Mouse (Mus musculus) embryonic facial prominence, embryonic 13.5 days (tissue): ENCODE results near the gene Spata45. TPM values are rescaled to one million over a fixed set of nuclear protein-coding genes. Genes with fewer than 3 reads are reported as not detected.

Source experiments
- ATAC-seq: fragments of 200-750 bp; cut with Nextera tagmentation; 2 replicates; pipeline ENCODE4 v1.8.0; 2017; ENCODE audit warnings: low read depth; ENCODE audit not compliant: insufficient number of reproducible peaks, insufficient read depth, low FRiP score, low TSS enrichment
- H3K27ac ChIP-seq: fragments of 300-500 bp; sonication (generic); 2 replicates; pipeline ENCODE4 v1.5.1; 2015; ENCODE audit warnings: moderate library complexity, mild to moderate bottlenecking, inconsistent platforms
- H3K27me3 ChIP-seq: fragments of 300-500 bp; sonication (generic); 2 replicates; pipeline ENCODE4 v1.6.1; 2015; ENCODE audit warnings: mild to moderate bottlenecking, inconsistent platforms
- H3K36me3 ChIP-seq: fragments of 300-500 bp; sonication (generic); 2 replicates; pipeline ENCODE4 v1.6.1; 2015; ENCODE audit warnings: mild to moderate bottlenecking, inconsistent platforms
- H3K4me1 ChIP-seq: fragments of 300-500 bp; sonication (generic); 2 replicates; pipeline ENCODE4 v1.6.1; 2015; ENCODE audit warnings: inconsistent platforms
- H3K4me2 ChIP-seq: fragments of 300-500 bp; sonication (generic); 2 replicates; pipeline ENCODE4 v1.6.1; 2015; ENCODE audit warnings: moderate library complexity, mild to moderate bottlenecking, inconsistent platforms
- H3K4me3 ChIP-seq: fragments of 300-500 bp; sonication (generic); 2 replicates; pipeline ENCODE4 v1.5.1; 2015; ENCODE audit warnings: mild to moderate bottlenecking, inconsistent platforms
- H3K9ac ChIP-seq: fragments of 300-500 bp; sonication (generic); 2 replicates; pipeline ENCODE4 v1.6.1; 2015; ENCODE audit warnings: mild to moderate bottlenecking, inconsistent platforms
- H3K9me3 ChIP-seq: fragments of 300-500 bp; sonication (generic); 2 replicates; pipeline ENCODE4 v1.6.1; 2016; ENCODE audit warnings: inconsistent platforms
- WGBS: fragments of 180-500 bp; shearing (Covaris S2); methylation state at CpG from one replicate; pipeline ENCODE4 v1.1.7; 2015; ENCODE audit warnings: mixed read lengths; 5-methylcytosine and 5-hydroxymethylcytosine counted together
- polyA plus RNA-seq: library from polyadenylated mRNA; unstranded; fragments of >200 nt; fragmentation: Nextera tagmentation; extraction: Ambion mirVana; gene quantifications from 2 replicates; pipeline ENCODE4 v1.2.1, GENCODE M21; 2015

Gene Spata45
- polyA plus RNA-seq, 1 experiment from 2014 or later = not detected

- Histone ChIP-seq H3K36me3 (peaks cover 48% of the 10 kb centered on the region), H3K9me3 (no peaks in the 10 kb centered on the region), H3K4me1 (peaks cover 21% of the 10 kb centered on the region), H3K27me3 (no peaks in the 10 kb centered on the region; the same call in 1 of the 2 replicates), H3K4me2 (no peak overlapping the region), H3K4me3 (no peak overlapping the region), H3K9ac (no peak overlapping the region), H3K27ac (no peak overlapping the region)
- ATAC-seq = no peak
- 81% methylated on average over 4 of the region's 4 CpGs for whole genome bisulfite sequencing
Observed at GRCm38 (mm10) chr1:191065188-191065587, 28.7 kb downstream of the Spata45 start.

- Histone ChIP-seq H3K4me3 (no peak overlapping the region), H3K36me3 (peaks cover 78% of the 10 kb centered on the region), H3K27ac (no peak overlapping the region), H3K27me3 (no peaks in the 10 kb centered on the region), H3K4me2 (no peak overlapping the region), H3K9ac (no peak overlapping the region), H3K4me1 (peaks cover 11% of the 10 kb centered on the region), H3K9me3 (no peaks in the 10 kb centered on the region)
- 84% methylated on average over 5 of the region's 5 CpGs for WGBS
- no peak for ATAC-seq
Observed at GRCm38 (mm10) chr1:191068377-191068776, 31.9 kb downstream of the Spata45 start.

DNA sequence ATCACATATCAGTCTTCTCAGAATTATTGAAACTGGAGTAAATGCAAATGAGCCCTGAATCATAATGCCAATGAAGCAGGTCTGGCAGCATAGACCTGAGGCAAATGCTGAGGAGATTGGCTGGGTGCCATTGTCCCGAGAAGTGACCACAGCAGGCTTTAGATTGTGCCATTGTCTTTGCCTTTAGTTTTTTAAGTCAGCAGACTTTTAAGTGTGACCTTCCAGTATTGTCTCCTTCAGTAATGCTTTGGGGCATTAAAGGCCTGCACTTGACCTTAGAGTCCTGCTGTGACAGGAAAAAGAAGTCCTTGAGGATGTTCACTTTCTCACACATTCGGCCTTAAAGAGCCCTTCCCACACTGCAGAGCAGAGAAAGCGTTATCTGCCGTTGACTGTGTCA, 33.8 kb downstream of the Spata45 start:
- Histone ChIP-seq H3K4me2 (no peak overlapping the region), H3K27ac (no peak overlapping the region), H3K9me3 (no peaks in the 10 kb centered on the region), H3K27me3 (no peaks in the 10 kb centered on the region), H3K36me3 (peaks cover 87% of the 10 kb centered on the region), H3K9ac (no peak overlapping the region), H3K4me3 (no peak overlapping the region), H3K4me1 (no peaks in the 10 kb centered on the region)
- 88% methylated on average over 4 of the region's 4 CpGs for WGBS
- no peak for ATAC-seq

DNA sequence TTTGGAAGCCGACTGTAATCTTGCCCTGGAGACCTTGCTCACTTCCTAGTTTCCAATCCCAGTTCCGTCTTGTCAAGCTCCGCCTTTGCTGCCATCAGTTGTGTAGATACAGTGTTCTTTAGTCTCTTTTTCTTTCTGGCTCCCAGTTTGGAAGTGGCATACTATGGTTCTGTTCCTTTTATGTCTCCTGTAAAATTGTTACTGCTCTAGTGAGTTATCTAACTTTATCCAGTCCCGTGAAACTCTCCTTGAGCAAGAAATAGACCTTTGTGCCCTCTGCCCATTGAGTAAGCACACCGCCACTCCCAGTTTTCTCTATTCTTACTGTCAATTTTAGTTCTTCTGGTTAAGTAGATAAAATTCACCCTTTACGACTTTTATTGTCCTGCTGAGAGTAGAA, 35.2 kb downstream of the Spata45 start:
- Histone ChIP-seq H3K27me3 (no peaks in the 10 kb centered on the region), H3K36me3 (peaks cover 77% of the 10 kb centered on the region), H3K4me1 (no peaks in the 10 kb centered on the region), H3K27ac (no peak overlapping the region), H3K4me2 (no peak overlapping the region), H3K9me3 (no peaks in the 10 kb centered on the region), H3K9ac (no peak overlapping the region), H3K4me3 (no peak overlapping the region)
- no peak for ATAC-seq
- WGBS = 90% methylated on average over 6 of the region's 6 CpGs

- Histone ChIP-seq H3K4me2 (no peak overlapping the region), H3K27ac (no peak overlapping the region), H3K4me3 (no peak overlapping the region), H3K9ac (no peak overlapping the region), H3K4me1 (no peaks in the 10 kb centered on the region), H3K27me3 (no peaks in the 10 kb centered on the region), H3K9me3 (no peaks in the 10 kb centered on the region), H3K36me3 (peaks cover 78% of the 10 kb centered on the region)
- 93% methylated on average over 16 of the region's 16 CpGs for WGBS
- no peak for ATAC-seq
Observed at GRCm38 (mm10) chr1:191072329-191072913, 36.0 kb downstream of the Spata45 start.

DNA sequence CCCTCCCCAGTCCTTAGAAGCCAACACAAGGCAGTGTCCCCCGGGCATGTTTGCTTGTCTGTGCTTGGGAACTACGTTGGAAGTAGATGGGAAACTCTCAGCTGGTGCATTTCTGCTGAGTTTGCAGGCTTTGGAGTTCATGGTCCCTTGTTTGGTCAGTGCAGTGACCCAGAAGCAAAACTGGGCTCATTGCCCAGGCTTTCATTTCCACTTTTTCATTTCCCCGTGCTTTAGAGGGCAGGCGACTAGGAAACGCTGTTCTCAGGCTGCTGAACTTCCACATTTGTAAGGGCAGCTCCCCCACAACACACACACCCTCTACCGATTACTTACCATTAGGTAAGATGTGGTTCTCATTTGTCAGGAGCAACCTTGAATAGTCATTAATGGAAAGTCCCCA, 36.6 kb downstream of the Spata45 start:
- Histone ChIP-seq H3K4me1 (no peaks in the 10 kb centered on the region), H3K9ac (no peak overlapping the region), H3K9me3 (no peaks in the 10 kb centered on the region), H3K27me3 (no peaks in the 10 kb centered on the region), H3K36me3 (peaks cover 79% of the 10 kb centered on the region), H3K27ac (no peak overlapping the region), H3K4me3 (no peak overlapping the region), H3K4me2 (no peak overlapping the region)
- 85% methylated on average over 6 of the region's 6 CpGs for WGBS
- ATAC-seq = no peak

GRCm38 (mm10) chr1:191073486-191073885, 37.0 kb downstream of the Spata45 start:
- Histone ChIP-seq H3K27ac (no peak overlapping the region), H3K9ac (no peak overlapping the region), H3K27me3 (no peaks in the 10 kb centered on the region), H3K4me1 (no peaks in the 10 kb centered on the region), H3K36me3 (peaks cover 79% of the 10 kb centered on the region), H3K9me3 (no peaks in the 10 kb centered on the region), H3K4me3 (no peak overlapping the region), H3K4me2 (no peak overlapping the region)
- 85% methylated on average over 4 of the region's 4 CpGs for WGBS
- no peak for ATAC-seq

- no peak overlapping the region for H3K4me2 ChIP-seq
- no peak for ATAC-seq
- peaks cover 74% of the 10 kb centered on the region for H3K36me3 ChIP-seq
- no peaks in the 10 kb centered on the region for H3K27me3 ChIP-seq
- H3K4me1 ChIP-seq = no peaks in the 10 kb centered on the region
- WGBS = 57% methylated on average over 10 of the region's 10 CpGs
- no peak overlapping the region for H3K9ac ChIP-seq
- H3K9me3 ChIP-seq = no peaks in the 10 kb centered on the region
- H3K4me3 ChIP-seq = no peak overlapping the region
- no peak overlapping the region for H3K27ac ChIP-seq
Observed at GRCm38 (mm10) chr1:191075199-191075883, 38.9 kb downstream of the Spata45 start.

DNA sequence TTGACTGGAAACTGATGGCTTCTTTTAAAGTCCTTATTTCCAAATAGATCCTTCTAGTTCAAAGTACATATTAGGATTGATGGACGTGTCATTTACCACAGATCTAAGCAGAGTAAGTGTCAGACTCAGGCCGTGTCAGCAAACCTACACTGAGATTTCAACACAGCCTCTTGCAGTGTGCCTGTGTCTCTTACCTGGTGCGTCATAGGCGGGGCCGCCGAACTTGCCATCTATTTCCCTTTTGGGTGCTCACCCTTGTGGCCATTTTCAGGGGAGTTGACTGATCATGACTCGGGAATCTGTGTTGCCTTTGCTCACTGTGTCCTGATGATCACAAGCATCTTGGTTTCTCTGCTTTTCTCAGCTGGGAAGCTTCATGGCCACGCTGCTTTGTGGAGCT, 46.8 kb downstream of the Spata45 start:
- no peak for ATAC-seq
- H3K36me3 ChIP-seq = peaks cover 60% of the 10 kb centered on the region

GRCm38 (mm10) chr1:191084951-191085559, 48.6 kb downstream of the Spata45 start:
- Histone ChIP-seq H3K9me3 (no peaks in the 10 kb centered on the region), H3K4me3 (no peak overlapping the region), H3K27ac (no peak overlapping the region), H3K4me2 (no peak overlapping the region), H3K36me3 (peaks cover 46% of the 10 kb centered on the region), H3K9ac (no peak overlapping the region), H3K4me1 (no peaks in the 10 kb centered on the region), H3K27me3 (no peaks in the 10 kb centered on the region)
- 72% methylated on average over 5 of the region's 5 CpGs for WGBS
- ATAC-seq = no peak

More for the DNA sequence above, 46.8 kb downstream of the Spata45 start:
- H3K9me3 ChIP-seq = no peaks in the 10 kb centered on the region
- H3K9ac ChIP-seq = no peak overlapping the region
- no peak overlapping the region for H3K4me3 ChIP-seq
- no peak overlapping the region for H3K4me2 ChIP-seq
- H3K4me1 ChIP-seq = no peaks in the 10 kb centered on the region
- H3K27me3 ChIP-seq = no peaks in the 10 kb centered on the region
- WGBS = 90% methylated on average over 8 of the region's 8 CpGs
- no peak overlapping the region for H3K27ac ChIP-seq

GRCm38 (mm10) chr1:191085597-191085996, 49.2 kb downstream of the Spata45 start:
- no peaks in the 10 kb centered on the region for H3K4me1 ChIP-seq
- no peak overlapping the region for H3K9ac ChIP-seq
- H3K27ac ChIP-seq = no peak overlapping the region
- H3K36me3 ChIP-seq = peaks cover 41% of the 10 kb centered on the region
- no peaks in the 10 kb centered on the region for H3K27me3 ChIP-seq
- no peaks in the 10 kb centered on the region for H3K9me3 ChIP-seq
- 83% methylated on average over 12 of the region's 12 CpGs for WGBS
- ATAC-seq = no peak
- no peak overlapping the region for H3K4me3 ChIP-seq
- no peak overlapping the region for H3K4me2 ChIP-seq

DNA sequence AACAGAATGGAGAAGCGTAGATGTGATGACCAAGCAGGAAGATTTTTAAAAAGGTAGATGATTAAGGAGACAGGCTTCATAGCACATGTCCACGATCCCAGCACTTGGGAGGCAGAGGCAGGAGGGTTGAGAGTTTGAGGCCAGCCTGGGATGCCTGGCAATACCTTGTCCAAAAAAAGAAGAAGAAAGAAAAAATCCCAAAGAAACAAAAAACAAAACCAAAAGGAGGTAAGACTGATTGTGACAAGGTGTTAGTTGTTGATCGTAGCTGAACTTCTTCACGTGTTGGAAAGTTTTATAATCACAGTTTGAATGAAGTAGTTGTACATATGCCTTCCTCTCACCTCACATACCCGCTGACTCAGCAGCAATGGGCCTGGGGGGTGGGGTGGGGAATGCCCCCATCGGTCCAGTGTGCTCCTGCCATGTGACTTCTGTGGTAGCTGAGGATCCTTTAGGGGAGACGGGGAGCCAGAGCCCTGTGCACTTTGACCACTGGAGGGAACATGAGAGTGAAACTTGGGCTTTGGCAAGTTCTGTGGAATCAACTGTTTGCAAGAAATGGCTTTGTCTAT, 50.0 kb downstream of the Spata45 start:
- 86% methylated on average over 7 of the region's 7 CpGs for WGBS
- H3K27ac ChIP-seq = no peak overlapping the region
- no peak overlapping the region for H3K4me2 ChIP-seq
- no peak for ATAC-seq
- H3K36me3 ChIP-seq = peaks cover 37% of the 10 kb centered on the region
- H3K4me3 ChIP-seq = no peak overlapping the region
- H3K27me3 ChIP-seq = no peaks in the 10 kb centered on the region
- no peaks in the 10 kb centered on the region for H3K4me1 ChIP-seq
- H3K9me3 ChIP-seq = no peaks in the 10 kb centered on the region
- no peak overlapping the region for H3K9ac ChIP-seq
